Mouse (Mus musculus) gastrocnemius, postnatal 10 days (tissue): ENCODE measurements around the gene Il13. TPM values are rescaled to one million over a fixed set of nuclear protein-coding genes. Genes with fewer than 3 reads are reported as not detected.

Source experiments
- DNase-seq: peaks from one replicate; pipeline ENCODE4 v3.0.0; 2021; ENCODE audit warnings: mixed read lengths
- total RNA-seq, 2 experiments: library from RNA; stranded (reverse); gene quantifications; 2 replicates each; pipeline ENCODE4 v1.2.3; 2021

Il13 gene
- total RNA-seq, 2 experiments from 2014 or later, result not detected

GRCm38 (mm10) chr11:53584849-53585248 lies 49.7 kb downstream of the Il13 start:
- no peak for DNase-seq

GRCm38 (mm10) chr11:53583151-53583550 lies 51.4 kb downstream of the Il13 start:
- no peak for DNase-seq

Other genes with a start within 250 kb of the Il13 start
- gene Leap2, start 211.5 kb downstream of the Il13 start, total RNA-seq, result not detected
- gene Uqcrq, start 203.9 kb downstream of the Il13 start, total RNA-seq, result 100 to 1,000 TPM; 882 to 991 TPM
- under 1 TPM; 0.81 to 0.87 TPM for gene Gdf9, start 203.7 kb downstream of the Il13 start, total RNA-seq
- gene Gm10447, start 177.6 kb downstream of the Il13 start, total RNA-seq, result not detected
- under 1 TPM; 0.45 to 0.54 TPM for gene Shroom1, start 177.5 kb downstream of the Il13 start, total RNA-seq
- not detected for gene Gm9837, start 164.2 kb downstream of the Il13 start, total RNA-seq
- not detected for gene Gm9945, start 154.5 kb downstream of the Il13 start, total RNA-seq
- under 1 TPM; 0.23 to 0.27 TPM for gene Sowaha, start 154.4 kb downstream of the Il13 start, total RNA-seq
- gene Sept8, start 115.4 kb downstream of the Il13 start, total RNA-seq, result 10 to 100 TPM; 40.5 to 49.4 TPM
- gene Kif3a, start 67.3 kb downstream of the Il13 start, total RNA-seq, result 10 to 100 TPM in 1 of 2 experiments, 1 to 10 TPM in 1; 9.4 to 11.1 TPM
- not detected for gene Il4, start 16.0 kb downstream of the Il13 start, total RNA-seq
- gene Rad50, start 72.6 kb upstream of the Il13 start, total RNA-seq, result 10 to 100 TPM in 1 of 2 experiments, 1 to 10 TPM in 1; 7.9 to 10.1 TPM
- gene Il5, start 86.1 kb upstream of the Il13 start, total RNA-seq, result not detected
- 10 to 100 TPM in 1 of 2 experiments, 1 to 10 TPM in 1; 9.4 to 13.7 TPM for gene Irf1, start 135.3 kb upstream of the Il13 start, total RNA-seq
- under 1 TPM; 0.26 to 0.70 TPM for gene Gm17334, start 138.5 kb upstream of the Il13 start, total RNA-seq
- 1 to 10 TPM; 3.5 to 4.0 TPM for gene Gm12216, start 224.6 kb upstream of the Il13 start, total RNA-seq